Comparison of ENCODE assay signal across 8 mouse cellular contexts in the genomic region with DNA sequence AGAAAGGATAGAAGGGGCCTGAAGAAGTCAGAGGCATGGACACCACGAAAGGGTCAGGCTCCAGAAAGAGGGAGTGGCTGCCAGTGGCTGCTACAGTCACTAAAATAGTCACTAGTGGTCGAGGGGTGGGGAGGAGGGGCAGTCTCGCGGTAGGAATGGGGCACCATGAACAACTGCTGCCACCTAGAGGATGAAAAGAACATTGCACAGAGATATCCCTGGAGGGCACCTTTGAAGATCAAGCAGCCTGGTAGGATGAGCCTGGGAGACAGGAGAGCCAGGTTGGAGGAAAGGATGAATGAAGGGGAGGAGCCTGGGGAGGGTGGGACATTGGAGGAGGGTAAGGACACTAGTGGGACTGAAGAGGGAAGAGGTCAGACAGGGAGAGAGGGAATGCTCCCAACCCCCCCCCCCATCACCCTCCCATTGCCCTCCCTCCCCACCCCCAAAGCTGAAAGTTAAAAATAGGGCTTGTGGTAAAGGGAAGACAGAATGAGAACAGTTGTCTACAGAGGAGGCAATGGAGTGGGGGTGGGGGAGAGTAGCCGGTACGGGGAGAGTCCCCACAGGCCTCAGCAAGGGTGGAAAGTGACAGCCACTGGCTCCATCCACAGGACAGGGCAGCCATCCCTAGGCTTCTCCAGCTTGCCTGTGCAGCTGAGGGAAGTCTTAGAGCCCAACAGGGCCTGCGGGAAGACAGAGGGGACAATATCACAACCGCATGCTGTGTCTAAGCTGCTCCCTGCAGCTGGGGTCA. TPM values are rescaled to one million over a fixed set of nuclear protein-coding genes. Genes with fewer than 3 reads are reported as not detected.
DNase-seq lines count a peak whose midpoint lies in the region; ATAC-seq lines count a peak whose summit lies in the region.

No protein-coding gene starts in this region.

- peak; percentile 20 to 30 for DNase-seq in CD8-positive naive resting alpha-beta T cell, adult 2 months (ENCODE audit: low read depth in 2 of 2, low spot score in 2 of 2)
- DNase-seq in adrenal gland, postnatal 25 days: peak; percentile 15
- peak; percentile 66 for DNase-seq in kidney, postnatal 14 days
- peak; percentile 41 for DNase-seq in liver, embryonic 13.5 days
- peak; percentile 32 to 34 for DNase-seq in natural killer cell, adult 2 months (ENCODE audit: low spot score in 2 of 2)
- DNase-seq in thymus, postnatal 0 days (ENCODE audit: low spot score): peak; percentile 65

- no peak overlapping the region for H3K9ac ChIP-seq in embryonic facial prominence, embryonic 12.5 days
- peak overlapping the region; percentile 67 for H3K9ac ChIP-seq in heart, embryonic 13.5 days
- no peak overlapping the region for H3K9ac ChIP-seq in liver, embryonic 13.5 days

- no peaks in the 10 kb centered on the region for H3K36me3 ChIP-seq in embryonic facial prominence, embryonic 12.5 days
- H3K36me3 ChIP-seq in heart, embryonic 13.5 days: no peaks in the 10 kb centered on the region
- H3K36me3 ChIP-seq in liver, embryonic 13.5 days: no peaks in the 10 kb centered on the region

- H3K4me1 ChIP-seq in embryonic facial prominence, embryonic 12.5 days: peaks cover 22% of the 10 kb centered on the region
- peaks cover 44% of the 10 kb centered on the region for H3K4me1 ChIP-seq in heart, embryonic 13.5 days
- peaks cover 27% of the 10 kb centered on the region for H3K4me1 ChIP-seq in liver, embryonic 13.5 days (replicated peaks)

- 3% methylated on average over 8 of the region's 8 CpGs for WGBS in embryonic facial prominence, embryonic 12.5 days
- 4% methylated on average over 8 of the region's 8 CpGs for WGBS in heart, embryonic 13.5 days
- 8% methylated on average over 8 of the region's 8 CpGs for WGBS in liver, embryonic 13.5 days (ENCODE audit: insufficient replicate concordance)

- H3K4me2 ChIP-seq in embryonic facial prominence, embryonic 12.5 days (replicated peaks): peak overlapping the region; percentile 24; the same call in 1 of the 2 replicates
- H3K4me2 ChIP-seq in heart, embryonic 13.5 days: peak overlapping the region; percentile 63
- no peak overlapping the region for H3K4me2 ChIP-seq in liver, embryonic 13.5 days

- H3K27ac ChIP-seq in embryonic facial prominence, embryonic 12.5 days: no peak overlapping the region
- peak overlapping the region; percentile 87 for H3K27ac ChIP-seq in heart, embryonic 13.5 days (replicated peaks)
- H3K27ac ChIP-seq in liver, embryonic 13.5 days: no peak overlapping the region

- no peak overlapping the region for H3K4me3 ChIP-seq in embryonic facial prominence, embryonic 12.5 days
- peak overlapping the region; percentile 24 for H3K4me3 ChIP-seq in heart, embryonic 13.5 days
- H3K4me3 ChIP-seq in liver, embryonic 13.5 days (replicated peaks): no peak overlapping the region

- no peak for ATAC-seq in embryonic facial prominence, embryonic 12.5 days (ENCODE audit: insufficient number of reproducible peaks, insufficient read depth, low FRiP score, low TSS enrichment)
- ATAC-seq in heart, embryonic 13.5 days (ENCODE audit: extremely low read depth, insufficient number of reproducible peaks, low FRiP score, low TSS enrichment): peak; percentile 39
- peak; percentile 35; the same call in 1 of the 2 replicates for ATAC-seq in liver, embryonic 13.5 days (ENCODE audit: low read depth)

- H3K27me3 ChIP-seq in embryonic facial prominence, embryonic 12.5 days: 0 out of 2 replicates have a peak, but pooled peaks cover 3% of the 10 kb centered on the region
- H3K27me3 ChIP-seq in heart, embryonic 13.5 days (replicated peaks): 0 out of 2 replicates have a peak, but pooled peaks cover 4% of the 10 kb centered on the region
- peaks cover 8% of the 10 kb centered on the region; the same call in 1 of the 2 replicates for H3K27me3 ChIP-seq in liver, embryonic 13.5 days

- H3K9me3 ChIP-seq in embryonic facial prominence, embryonic 12.5 days: no peaks in the 10 kb centered on the region
- H3K9me3 ChIP-seq in heart, embryonic 13.5 days: no peaks in the 10 kb centered on the region
- no peaks in the 10 kb centered on the region for H3K9me3 ChIP-seq in liver, embryonic 13.5 days (replicated peaks)

RNA-seq across cellular contexts. Expression of gene Pcbd1, which starts 20.5 kb away (rescaled TPM):
- total RNA-seq in adrenal gland, postnatal 25 days (2021): 13.9 and 15.8 TPM in 2 replicates
- polyA plus RNA-seq in embryonic facial prominence, embryonic 12.5 days (2016; fragmentation: Nextera tagmentation; extraction: Ambion mirVana): 11.8 and 12.8 TPM in 2 replicates
- 70.7 and 73.7 TPM in 2 replicates for polyA plus RNA-seq in heart, embryonic 13.5 days (2015; fragmentation: Nextera tagmentation; extraction: Ambion mirVana)
- 134 and 148 TPM in 2 replicates for polyA plus RNA-seq in liver, embryonic 13.5 days (2015; fragmentation: Nextera tagmentation; extraction: Ambion mirVana)
- polyA plus RNA-seq in thymus, postnatal 0 days (2015; fragmentation: Nextera tagmentation; extraction: Ambion mirVana): 2.7 and 2.9 TPM in 2 replicates

Comparison
In these comparisons a context has a peak if more than half of its experiments do, and no peak if none do; other contexts are left out.
1. DNase-seq: peak in every context shown above with its lines; median percentile 66 in kidney, postnatal 14 days; 65 in thymus, postnatal 0 days; 41 in liver, embryonic 13.5 days; 33 in natural killer cell, adult 2 months; 25 in CD8-positive naive resting alpha-beta T cell, adult 2 months; 15 in adrenal gland, postnatal 25 days.